Mouse (Mus musculus): ENCODE data around the gene Pitpnm3.
A peak's percentile ranks its signal among the peaks of the same experiment; 100 is the strongest.

The Pitpnm3 gene

DNA sequence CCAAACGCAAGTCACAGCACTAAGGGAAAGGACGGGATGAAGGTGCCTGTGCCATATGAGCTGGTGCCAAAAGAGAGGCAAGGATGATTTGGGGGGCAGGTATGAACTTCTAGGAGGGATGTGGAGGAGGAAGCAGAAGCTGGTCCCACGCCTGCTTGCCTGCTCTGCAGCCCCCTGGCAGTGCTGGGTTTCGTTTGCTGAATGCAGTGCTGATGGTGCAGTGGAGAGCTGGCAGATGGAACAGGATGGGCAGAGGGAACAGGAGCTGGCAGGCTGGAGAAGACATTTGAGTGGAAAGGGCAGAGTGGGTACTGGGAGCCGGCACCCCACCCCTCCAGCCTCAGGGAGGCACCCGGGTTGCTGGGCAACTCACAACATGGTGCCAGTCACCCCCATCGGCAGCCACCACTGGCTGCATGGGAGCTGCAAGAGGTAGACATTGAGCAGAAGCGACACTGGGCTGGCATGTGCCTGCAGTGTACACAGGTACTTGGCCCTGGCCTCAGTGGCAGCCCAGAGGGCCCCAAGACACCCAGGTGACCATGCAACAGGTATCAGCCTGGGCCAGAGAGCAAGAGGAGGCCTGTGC is 86.3 kb downstream of the Pitpnm3 start:
- no peak for DNase-seq

GRCm38 (mm10) chr11:72048730-72049129 is 86.8 kb downstream of the Pitpnm3 start:
- DNase-seq: no peak

GRCm38 (mm10) chr11:72044231-72044630 is 91.3 kb downstream of the Pitpnm3 start:
- no peak for DNase-seq

- DNase-seq: no peak
Observed at GRCm38 (mm10) chr11:72042631-72043030, 92.9 kb downstream of the Pitpnm3 start.

DNA sequence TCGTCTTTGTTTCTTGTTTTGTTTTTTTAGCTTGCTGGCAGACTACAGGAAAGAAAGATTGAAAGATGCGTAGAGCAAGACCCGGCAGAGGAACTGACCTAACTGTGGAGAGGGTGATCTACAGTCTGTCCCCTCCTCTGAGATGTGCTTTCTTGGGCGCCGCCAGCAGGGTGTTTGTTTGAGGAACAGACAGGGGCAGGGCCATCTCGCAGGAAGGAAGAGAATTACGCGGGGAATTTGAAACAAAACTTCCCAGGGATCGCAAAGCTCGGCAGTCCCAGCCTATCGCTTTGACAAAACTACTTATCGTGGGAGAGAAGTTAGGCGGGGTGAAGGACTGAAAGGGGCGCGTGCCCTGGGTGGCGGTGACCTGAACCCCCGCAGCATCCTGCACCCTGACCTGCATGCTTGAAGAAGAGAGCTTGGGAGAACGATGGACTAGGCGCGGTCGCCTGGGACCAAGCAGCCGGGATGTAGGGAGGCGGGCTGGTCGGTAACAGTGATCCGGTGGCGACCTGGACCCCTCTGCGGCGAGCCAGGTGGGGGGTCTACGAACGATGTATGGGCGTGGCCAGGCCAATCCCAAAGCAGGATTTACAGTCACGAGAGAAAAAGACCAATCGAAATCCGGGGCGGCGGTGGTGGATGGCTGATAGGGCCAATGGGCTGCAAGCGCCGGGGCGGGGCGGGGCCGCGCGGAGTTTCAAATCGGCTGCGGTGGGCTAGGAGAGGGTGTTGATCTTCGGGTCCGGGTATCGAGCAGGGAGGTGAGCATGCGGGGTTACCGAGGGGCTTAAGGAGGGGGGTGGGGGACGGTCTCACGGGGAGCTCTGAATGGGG is 93.6 kb downstream of the Pitpnm3 start, which contains the start of gene Pimreg:
TSS of gene Pimreg (plus strand) at position 265 of the 840 bp plus-strand sequence.
- peak; percentile 69 for DNase-seq

- DNase-seq: no peak
Observed at GRCm38 (mm10) chr11:72041290-72041767, 94.2 kb downstream of the Pitpnm3 start.

- no peak for DNase-seq
Observed at GRCm38 (mm10) chr11:72039599-72040386, 95.8 kb downstream of the Pitpnm3 start.

DNA sequence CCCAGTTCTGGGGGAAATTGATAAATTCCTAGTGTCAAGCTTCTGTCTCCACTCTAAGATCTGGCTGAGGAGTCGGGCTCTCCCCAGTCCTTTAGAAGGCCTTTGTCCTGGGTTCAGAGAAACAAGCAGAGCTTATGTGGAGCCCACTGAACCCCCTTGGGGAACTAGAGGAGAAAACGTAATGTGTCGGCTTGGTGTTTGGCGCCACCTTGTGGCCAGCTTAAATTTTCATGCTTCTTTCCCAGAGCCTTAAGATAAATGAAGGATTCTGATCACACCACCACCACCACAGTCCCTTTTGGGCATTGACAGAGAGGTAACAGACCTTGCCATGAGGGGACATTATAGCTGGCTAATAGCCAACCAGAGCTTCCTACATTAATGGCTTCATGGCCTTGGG is 97.6 kb downstream of the Pitpnm3 start:
- DNase-seq: no peak

DNA sequence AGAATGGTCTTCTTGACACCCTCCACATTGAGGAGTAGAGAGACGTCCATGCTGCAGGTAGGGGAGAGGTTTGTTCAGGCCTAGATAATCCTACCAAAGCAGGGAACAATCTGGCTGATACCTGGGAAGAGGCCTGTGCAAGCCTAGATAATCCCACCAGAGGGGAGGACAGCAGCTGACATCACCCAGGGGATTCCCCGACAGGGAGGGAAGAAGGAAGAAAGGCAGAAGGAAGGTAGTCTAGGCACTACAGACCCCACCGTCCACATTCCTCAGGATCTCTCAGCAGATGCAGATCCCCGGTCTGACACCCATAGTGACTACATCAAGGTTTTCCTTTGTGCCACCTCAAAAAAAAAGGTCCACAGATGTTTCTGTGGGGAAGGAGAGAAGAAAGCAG is 98.2 kb downstream of the Pitpnm3 start, which contains the start of gene Aipl1:
TSS of gene Aipl1 (minus strand) at position 101 of the 400 bp plus-strand sequence.
- no peak for DNase-seq

DNA sequence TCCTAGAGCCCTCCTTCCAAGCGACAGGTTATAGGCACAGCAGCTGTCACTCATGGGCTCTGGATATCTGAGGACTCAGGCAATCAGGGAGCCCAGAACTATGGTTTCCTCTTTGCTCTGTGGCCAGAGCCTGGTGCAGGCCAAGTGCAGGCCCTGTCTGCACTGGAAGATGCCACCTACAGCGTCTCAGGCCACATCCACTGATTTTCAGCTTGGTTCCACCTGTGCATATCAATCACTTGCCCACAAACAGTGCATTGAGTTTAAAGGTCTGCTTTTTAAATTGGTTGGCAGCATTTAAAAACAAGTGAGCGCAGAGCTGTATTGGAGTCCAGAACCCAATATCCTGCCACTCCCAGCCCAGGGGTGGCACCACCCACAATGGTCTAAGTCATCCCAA is 103.0 kb downstream of the Pitpnm3 start:
- DNase-seq: no peak

DNA sequence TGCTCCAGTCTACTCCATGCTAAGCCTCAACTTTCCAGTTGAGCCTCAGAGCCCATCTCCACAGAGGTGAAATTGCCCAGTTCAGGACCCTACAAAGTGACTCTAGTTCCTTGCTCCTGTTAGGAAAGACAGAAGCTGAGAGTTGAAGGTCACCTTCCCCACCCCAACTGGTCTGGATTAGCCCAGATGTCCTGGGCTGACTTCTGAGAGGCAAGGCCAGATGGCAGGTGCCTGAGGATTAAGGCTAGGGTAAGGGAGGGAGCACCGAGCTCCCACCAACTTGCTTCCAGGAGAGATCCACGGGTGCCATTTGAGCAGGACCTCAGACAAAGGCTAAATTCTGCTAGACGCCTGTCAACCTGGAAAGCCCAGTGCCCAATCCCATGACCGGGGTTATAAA is 103.5 kb downstream of the Pitpnm3 start:
- no peak for DNase-seq

- DNase-seq: no peak
Observed at GRCm38 (mm10) chr11:72031353-72031752, 104.2 kb downstream of the Pitpnm3 start.

- no peak for DNase-seq
Observed at GRCm38 (mm10) chr11:72029143-72029542, 106.4 kb downstream of the Pitpnm3 start.

DNA sequence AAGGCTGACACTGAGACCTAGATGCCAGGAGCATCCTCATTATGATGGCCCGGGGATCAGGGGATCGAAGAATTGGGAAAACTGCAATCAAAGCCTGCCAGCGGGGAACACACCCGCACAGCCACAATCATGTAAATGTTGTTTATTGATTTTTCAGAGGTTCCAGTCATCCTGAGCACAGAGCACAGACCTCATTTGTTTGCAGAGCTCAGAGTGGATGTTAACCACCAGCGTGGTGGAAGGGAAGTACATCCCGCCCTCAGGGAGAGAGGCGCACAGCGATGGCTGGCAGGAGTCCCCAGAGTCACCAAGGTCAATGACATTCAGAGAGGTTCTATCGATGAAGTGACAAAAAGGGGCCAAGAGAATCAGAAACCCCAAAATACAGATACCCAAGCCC is 107.7 kb downstream of the Pitpnm3 start:
- DNase-seq: no peak

GRCm38 (mm10) chr11:72026516-72026915 is 109.1 kb downstream of the Pitpnm3 start:
- DNase-seq: no peak

- DNase-seq: no peak
Observed at GRCm38 (mm10) chr11:72025843-72026242, 109.7 kb downstream of the Pitpnm3 start.

DNA sequence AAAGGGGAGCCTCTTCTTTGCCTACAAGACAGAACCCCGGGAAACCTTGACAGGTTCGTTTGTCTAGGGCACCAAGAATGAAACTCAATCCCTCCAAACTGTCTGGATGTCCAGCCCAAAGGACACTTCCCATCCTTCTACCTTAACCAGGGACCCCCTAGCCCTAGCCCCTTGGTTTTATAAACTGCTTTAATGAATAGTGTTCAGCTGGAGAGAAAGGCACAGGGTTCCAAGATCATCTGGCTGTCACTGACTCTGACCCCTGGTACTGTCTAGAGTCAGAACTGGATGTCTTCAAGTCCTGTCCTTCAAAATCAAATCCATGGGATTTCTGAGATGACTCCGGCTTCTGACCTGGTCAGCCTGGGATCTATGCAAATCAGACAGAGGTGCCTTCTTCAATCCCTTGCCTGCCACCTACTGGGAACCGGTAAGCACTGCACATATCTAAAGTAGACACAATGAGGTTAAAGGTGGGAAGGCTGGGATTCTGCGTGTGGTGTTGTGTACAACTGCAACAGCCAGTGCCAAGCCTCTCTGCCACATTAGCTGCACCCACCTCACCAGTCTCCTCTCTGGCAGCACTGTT is 111.3 kb downstream of the Pitpnm3 start:
- peak; percentile 75 for DNase-seq

DNA sequence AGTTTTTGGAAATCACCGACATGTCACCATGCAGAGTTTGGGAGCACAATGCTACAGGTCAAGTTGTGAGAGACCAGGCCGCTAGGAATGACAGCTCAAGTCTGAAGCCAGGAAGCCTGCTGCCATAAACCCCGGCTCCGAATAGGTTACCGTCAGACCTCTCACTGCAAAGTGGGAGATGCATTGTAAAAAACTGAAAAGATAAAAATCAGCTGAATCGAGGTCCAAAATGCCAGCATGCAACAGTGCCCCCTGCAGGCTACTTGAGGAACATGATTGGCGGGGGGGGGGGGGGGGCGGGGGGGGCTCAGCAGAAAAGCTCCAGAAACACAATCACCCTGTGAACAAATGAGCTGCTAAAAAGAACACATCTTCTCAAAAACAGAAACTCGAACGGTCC is 112.0 kb downstream of the Pitpnm3 start:
- DNase-seq: no peak

DNA sequence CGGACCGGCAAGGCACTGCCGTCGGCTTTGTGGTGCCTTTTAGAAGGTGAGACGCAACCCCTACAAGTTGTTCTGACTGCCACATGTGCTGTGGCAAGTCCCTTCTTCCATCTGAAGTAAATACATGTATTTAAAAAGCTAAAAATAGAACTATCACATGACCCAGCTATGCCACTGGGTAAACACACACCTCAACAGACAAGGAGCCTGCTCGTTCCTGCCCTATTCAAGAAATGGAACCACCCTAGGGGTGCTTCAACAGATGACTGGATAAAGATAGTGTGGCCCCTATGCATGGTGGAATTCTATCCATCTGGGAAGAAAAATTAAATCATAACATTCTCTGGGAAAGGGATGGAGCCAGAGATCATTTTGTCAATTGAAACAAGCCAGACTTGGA is 112.8 kb downstream of the Pitpnm3 start:
- DNase-seq: no peak

DNA sequence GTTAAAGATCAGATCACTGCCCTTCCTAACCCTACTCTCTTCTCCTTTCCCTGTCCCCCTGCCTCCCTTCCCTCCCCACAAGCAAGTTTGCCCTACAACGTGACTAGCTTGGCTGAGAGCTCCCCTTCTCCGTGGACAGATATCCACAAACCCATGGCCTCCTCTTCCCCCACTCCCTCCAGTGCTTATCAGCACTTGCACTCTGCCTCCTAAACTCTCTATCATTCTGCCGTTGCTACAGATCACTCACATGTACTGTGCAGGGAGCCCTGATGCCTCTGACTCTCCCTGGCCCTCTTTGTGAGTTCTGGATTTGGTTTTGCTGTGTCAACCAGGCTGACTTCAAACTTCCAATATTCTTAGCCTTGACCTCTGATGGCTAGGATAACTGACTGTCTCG is 114.6 kb downstream of the Pitpnm3 start:
- DNase-seq: no peak

DNA sequence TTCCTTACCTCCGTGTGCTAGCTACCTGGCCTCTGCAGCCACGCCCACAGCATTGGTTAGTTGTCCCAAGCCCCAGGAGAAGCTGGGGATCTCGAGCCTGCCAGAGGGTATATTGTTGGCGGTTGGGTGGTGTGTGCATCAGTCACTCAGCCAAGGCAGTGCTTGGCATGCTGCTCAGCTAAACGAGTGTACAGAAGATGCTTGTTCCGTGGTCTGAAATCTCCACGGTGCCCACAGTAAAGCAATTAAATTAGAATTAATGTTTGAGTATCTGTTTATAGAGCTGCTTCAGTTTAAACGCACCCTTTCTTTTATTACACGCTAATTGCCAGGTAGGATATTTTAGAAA is 118.4 kb downstream of the Pitpnm3 start:
- DNase-seq: no peak

DNA sequence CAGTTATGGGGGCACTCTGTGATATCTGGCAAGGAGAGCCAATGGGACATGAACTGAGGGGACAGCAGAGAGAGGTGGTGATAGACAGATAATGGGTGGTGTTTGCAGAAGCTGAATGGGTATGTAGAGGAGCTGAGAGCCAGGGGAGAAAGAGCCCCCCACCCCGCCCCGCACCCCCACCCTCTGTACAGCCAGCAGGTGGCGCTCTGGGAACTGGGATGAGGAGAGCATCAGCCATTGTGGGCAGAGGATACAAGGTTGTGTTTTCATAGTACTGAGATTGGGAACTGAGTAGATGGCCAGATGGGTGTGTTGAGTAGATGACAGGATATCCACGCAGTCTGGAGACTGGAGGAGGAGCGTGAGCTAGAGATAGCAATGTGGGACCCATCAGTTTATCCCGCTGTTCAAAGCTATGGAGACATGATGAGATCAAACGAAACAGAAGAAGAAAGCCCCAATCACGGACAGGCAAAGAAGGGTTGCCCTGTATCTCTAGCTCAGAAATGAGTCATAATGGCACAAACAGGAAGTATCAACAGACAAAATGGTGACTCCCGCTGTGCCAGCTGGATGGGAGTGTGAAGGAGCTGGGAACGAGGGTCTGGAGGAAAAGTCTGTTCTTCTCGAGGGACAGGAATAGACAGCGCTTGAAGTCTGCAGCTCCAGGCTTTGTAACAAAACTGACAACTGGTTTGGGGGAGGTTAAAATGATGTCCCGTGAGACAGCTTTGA is 118.9 kb downstream of the Pitpnm3 start:
- DNase-seq: no peak

Measured in cerebellum, adult 11-12 months (tissue).